Comparison of ENCODE assay signal across 16 mouse cellular contexts in the genomic region with DNA sequence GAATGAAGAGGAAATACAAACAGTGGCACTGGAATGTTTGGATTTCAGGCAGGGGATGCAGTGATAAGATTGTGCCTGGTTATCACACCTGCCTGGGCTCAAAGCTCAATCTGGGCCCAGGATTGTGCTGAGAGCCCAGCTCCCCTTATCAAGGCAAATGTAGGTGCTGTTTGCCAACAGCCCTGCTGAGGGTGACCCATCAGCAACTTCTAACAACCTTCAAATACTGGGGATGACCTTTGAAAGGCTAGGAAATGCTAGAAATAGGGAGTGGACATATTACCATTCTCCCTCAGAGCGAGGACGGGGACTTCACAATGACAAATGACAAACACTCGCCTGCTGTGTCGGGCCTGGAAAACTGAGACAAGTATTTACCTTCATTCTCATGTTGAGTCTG. TPM values are rescaled to one million over a fixed set of nuclear protein-coding genes. Genes with fewer than 3 reads are reported as not detected.
DNase-seq lines count a peak whose midpoint lies in the region; ATAC-seq lines count a peak whose summit lies in the region.
"Had no signal": no experiment of that assay in that cellular context is flagged by ENCODE, and none has a peak within 500 bp of the region (broad histone marks: within the 10 kb centered on the region; RNA-seq: fewer than 3 reads in every experiment).

No protein-coding gene starts in this region.

- H3K4me1 ChIP-seq in heart, embryonic 12.5 days (replicated peaks), result peaks cover 84% of the 10 kb centered on the region
- H3K4me1 ChIP-seq in kidney, embryonic 14.5 days (ENCODE audit: control insufficient read depth, insufficient read depth, low read length), result peaks cover 49% of the 10 kb centered on the region
- peaks cover 42% of the 10 kb centered on the region for H3K4me1 ChIP-seq in intestine, embryonic 15.5 days (replicated peaks)
- H3K4me1 ChIP-seq in stomach, embryonic 14.5 days (ENCODE audit: control insufficient read depth, insufficient read depth, low read length), result peaks cover 27% of the 10 kb centered on the region

- no peak for ATAC-seq in heart, embryonic 12.5 days (ENCODE audit: insufficient number of reproducible peaks, low FRiP score)
- ATAC-seq in kidney, embryonic 14.5 days (ENCODE audit: low FRiP score, low TSS enrichment), result no peak
- ATAC-seq in intestine, embryonic 15.5 days, result peak; percentile 85
- ATAC-seq in stomach, embryonic 14.5 days (ENCODE audit: insufficient number of reproducible peaks, insufficient read depth, low FRiP score, low read depth), result peak; percentile 84
- ATAC-seq: inflammation-experienced regulatory T-cells, adult 6 months; midbrain, embryonic 15.5 days had no signal

- H3K9ac ChIP-seq in heart, embryonic 12.5 days, result no peak overlapping the region
- no peak overlapping the region for H3K9ac ChIP-seq in kidney, embryonic 14.5 days (ENCODE audit: low read depth, low read length)
- H3K9ac ChIP-seq in intestine, embryonic 15.5 days, result no peak overlapping the region
- no peak overlapping the region for H3K9ac ChIP-seq in stomach, embryonic 14.5 days (replicated peaks; ENCODE audit: low read depth, low read length)
- H3K9ac ChIP-seq: limb, embryonic 12.5 days; midbrain, embryonic 15.5 days had no signal

- peak overlapping the region; percentile 77 for H3K27ac ChIP-seq in heart, embryonic 12.5 days (ENCODE audit: poor library complexity, severe bottlenecking)
- H3K27ac ChIP-seq in kidney, embryonic 14.5 days (ENCODE audit: low read depth, low read length), result peak overlapping the region; percentile 1; the same call in 1 of the 2 replicates
- H3K27ac ChIP-seq in intestine, embryonic 15.5 days, result 0 out of 2 replicates have a peak overlapping the region, but pooled peaks have one; percentile 24
- 0 out of 2 replicates have a peak overlapping the region, but pooled peaks have one; percentile 11 for H3K27ac ChIP-seq in stomach, embryonic 14.5 days (ENCODE audit: low read length)
- H3K27ac ChIP-seq: limb, embryonic 12.5 days; midbrain, embryonic 15.5 days had no signal

- H3K4me2 ChIP-seq in heart, embryonic 12.5 days, result no peak overlapping the region
- no peak overlapping the region for H3K4me2 ChIP-seq in kidney, embryonic 14.5 days (replicated peaks; ENCODE audit: low read depth, low read length)
- 0 out of 2 replicates have a peak overlapping the region, but pooled peaks have one; percentile 23 for H3K4me2 ChIP-seq in intestine, embryonic 15.5 days (replicated peaks)
- H3K4me2 ChIP-seq in stomach, embryonic 14.5 days (replicated peaks; ENCODE audit: low read depth, low read length), result no peak overlapping the region
- H3K4me2 ChIP-seq: limb, embryonic 12.5 days; midbrain, embryonic 15.5 days had no signal

- no peak for DNase-seq in heart, adult 9 months (ENCODE audit: low spot score in 2 of 2)
- no peak for DNase-seq in kidney, adult 8-10 months
- DNase-seq in ovary, postnatal 10 days (ENCODE audit: low spot score), result no peak
- DNase-seq in right cerebral cortex, postnatal 14 days, result no peak
- DNase-seq: adrenal gland, postnatal 10 days; cerebellum, adult 8-10 months; right cerebral cortex, postnatal 25 days; thymus, adult 2 months had no signal

- no peaks in the 10 kb centered on the region for H3K9me3 ChIP-seq in heart, embryonic 12.5 days (replicated peaks)
- no peaks in the 10 kb centered on the region for H3K9me3 ChIP-seq in kidney, embryonic 14.5 days (ENCODE audit: control insufficient read depth, low read length)
- no peaks in the 10 kb centered on the region for H3K9me3 ChIP-seq in intestine, embryonic 15.5 days
- H3K9me3 ChIP-seq in stomach, embryonic 14.5 days (ENCODE audit: control insufficient read depth, low read depth, low read length), result no peaks in the 10 kb centered on the region
- H3K9me3 ChIP-seq: G1E; limb, embryonic 12.5 days; midbrain, embryonic 15.5 days had no signal

- H3K36me3 ChIP-seq in heart, embryonic 12.5 days, result no peaks in the 10 kb centered on the region
- H3K36me3 ChIP-seq in kidney, embryonic 14.5 days (ENCODE audit: control insufficient read depth, insufficient read depth, low read length), result no peaks in the 10 kb centered on the region
- no peaks in the 10 kb centered on the region for H3K36me3 ChIP-seq in intestine, embryonic 15.5 days
- H3K36me3 ChIP-seq in stomach, embryonic 14.5 days (ENCODE audit: control insufficient read depth, insufficient read depth, low read length), result no peaks in the 10 kb centered on the region
- H3K36me3 ChIP-seq: limb, embryonic 12.5 days; midbrain, embryonic 15.5 days had no signal

- no peaks in the 10 kb centered on the region for H3K27me3 ChIP-seq in heart, embryonic 12.5 days (replicated peaks)
- H3K27me3 ChIP-seq in kidney, embryonic 14.5 days (ENCODE audit: control insufficient read depth, insufficient read depth, low read length), result no peaks in the 10 kb centered on the region
- H3K27me3 ChIP-seq in intestine, embryonic 15.5 days (replicated peaks), result no peaks in the 10 kb centered on the region
- no peaks in the 10 kb centered on the region for H3K27me3 ChIP-seq in stomach, embryonic 14.5 days (ENCODE audit: control insufficient read depth, insufficient read depth, low read length)
- H3K27me3 ChIP-seq: limb, embryonic 12.5 days; midbrain, embryonic 15.5 days had no signal

- H3K4me3 ChIP-seq in heart, embryonic 12.5 days, result no peak overlapping the region
- no peak overlapping the region for H3K4me3 ChIP-seq in kidney, embryonic 14.5 days (ENCODE audit: low read length)
- H3K4me3 ChIP-seq in intestine, embryonic 15.5 days (replicated peaks), result no peak overlapping the region
- H3K4me3 ChIP-seq in stomach, embryonic 14.5 days (ENCODE audit: low read depth, low read length), result no peak overlapping the region
- H3K4me3 ChIP-seq: limb, embryonic 12.5 days; midbrain, embryonic 15.5 days had no signal

- WGBS in heart, embryonic 12.5 days, result 68% methylated on average over 4 of the region's 4 CpGs
- WGBS in kidney, embryonic 14.5 days, result 63% methylated on average over 4 of the region's 4 CpGs
- 49% methylated on average over 4 of the region's 4 CpGs for WGBS in intestine, embryonic 15.5 days
- 52% methylated on average over 4 of the region's 4 CpGs for WGBS in stomach, embryonic 14.5 days

RNA-seq across cellular contexts. Expression of a gene that starts 15.8 kb away (rescaled TPM):
- 119 and 124 TPM in 2 replicates for polyA plus RNA-seq in heart, embryonic 12.5 days (2016; fragmentation: Nextera tagmentation; extraction: Ambion mirVana)
- 96.7 and 158 TPM in 2 replicates for polyA plus RNA-seq in kidney, embryonic 14.5 days (2014; fragmentation: Nextera tagmentation; extraction: Ambion mirVana)
- polyA plus RNA-seq in intestine, embryonic 15.5 days (2015; fragmentation: Nextera tagmentation; extraction: Ambion mirVana), result 232 and 235 TPM in 2 replicates
- 176 and 199 TPM in 2 replicates for polyA plus RNA-seq in stomach, embryonic 14.5 days (2014; fragmentation: Nextera tagmentation; extraction: Ambion mirVana)

Comparison
In these comparisons a context has a peak if more than half of its experiments do, and no peak if none do; other contexts are left out.
1. ATAC-seq: peak in intestine, embryonic 15.5 days (single experiment) and stomach, embryonic 14.5 days (single experiment); none in heart, embryonic 12.5 days (single experiment) and kidney, embryonic 14.5 days (single experiment).
2. H3K27ac ChIP-seq: peak in every context shown above with its lines; median percentile 77 in heart, embryonic 12.5 days; 24 in intestine, embryonic 15.5 days; 11 in stomach, embryonic 14.5 days; 1 in kidney, embryonic 14.5 days.